In genomic region chr1:34183250-34183926, GRCm38 (mm10) we compare ENCODE assay signal across 15 mouse cellular contexts.
DNase-seq lines count a peak whose midpoint lies in the region; ATAC-seq lines count a peak whose summit lies in the region.
"Had no signal": no experiment of that assay in that cellular context is flagged by ENCODE, and none has a peak within 500 bp of the region (broad histone marks: within the 10 kb centered on the region; RNA-seq: fewer than 3 reads in every experiment).

No protein-coding gene starts in this region.

- peak overlapping the region; percentile 59 for H3K27ac ChIP-seq in hindbrain, embryonic 15.5 days (replicated peaks)
- no peak overlapping the region for H3K27ac ChIP-seq in midbrain, embryonic 16.5 days (ENCODE audit: low read length)
- H3K27ac ChIP-seq: embryonic facial prominence, embryonic 15.5 days had no signal

- DNase-seq in frontal cortex, adult 2 months (ENCODE audit: extremely low spot score in 1 of 2, low spot score in 1 of 2): no peak
- DNase-seq in gastrocnemius, adult 8-10 months (ENCODE audit: low spot score in 2 of 2): no peak
- no peak for DNase-seq in lung, postnatal 14 days
- DNase-seq in left cerebral cortex, adult 9 months (ENCODE audit: low spot score in 2 of 2): no peak
- no peak for DNase-seq in layer of hippocampus, postnatal 25 days (ENCODE audit: extremely low spot score in 1 of 2, low spot score in 1 of 2)
- DNase-seq: adrenal gland, adult 2 months; heart, adult 11 months; kidney, adult 8-10 months; kidney, postnatal 4 days; lung, adult 2 months; right cerebral cortex, postnatal 14 days had no signal

- no peak overlapping the region for H3K9ac ChIP-seq in hindbrain, embryonic 15.5 days
- H3K9ac ChIP-seq in midbrain, embryonic 16.5 days (ENCODE audit: low read depth, low read length): no peak overlapping the region
- H3K9ac ChIP-seq: embryonic facial prominence, embryonic 15.5 days had no signal

- 29% methylated on average over 12 of the region's 12 CpGs for WGBS in hindbrain, embryonic 15.5 days
- 26% methylated on average over 12 of the region's 12 CpGs for WGBS in midbrain, embryonic 16.5 days

- H3K27me3 ChIP-seq in hindbrain, embryonic 15.5 days: no peaks in the 10 kb centered on the region
- no peaks in the 10 kb centered on the region for H3K27me3 ChIP-seq in midbrain, embryonic 16.5 days (ENCODE audit: control insufficient read depth, insufficient read depth, low read depth, low read length)
- H3K27me3 ChIP-seq: embryonic facial prominence, embryonic 15.5 days had no signal

- peaks cover 16% of the 10 kb centered on the region; the same call in 1 of the 2 replicates for H3K4me1 ChIP-seq in hindbrain, embryonic 15.5 days (replicated peaks)
- peaks cover 6% of the 10 kb centered on the region; the same call in 1 of the 2 replicates for H3K4me1 ChIP-seq in midbrain, embryonic 16.5 days (ENCODE audit: control insufficient read depth, insufficient read depth, low read length)
- H3K4me1 ChIP-seq: embryonic facial prominence, embryonic 15.5 days had no signal

- H3K4me2 ChIP-seq in hindbrain, embryonic 15.5 days: no peak overlapping the region
- H3K4me2 ChIP-seq in midbrain, embryonic 16.5 days (ENCODE audit: low read length): no peak overlapping the region
- H3K4me2 ChIP-seq: embryonic facial prominence, embryonic 15.5 days had no signal

- no peaks in the 10 kb centered on the region for H3K9me3 ChIP-seq in hindbrain, embryonic 15.5 days
- no peaks in the 10 kb centered on the region for H3K9me3 ChIP-seq in midbrain, embryonic 16.5 days (replicated peaks; ENCODE audit: control insufficient read depth, low read length, poor library complexity, severe bottlenecking)
- H3K9me3 ChIP-seq: embryonic facial prominence, embryonic 15.5 days had no signal

- peaks cover 45% of the 10 kb centered on the region for H3K36me3 ChIP-seq in hindbrain, embryonic 15.5 days
- H3K36me3 ChIP-seq in midbrain, embryonic 16.5 days (ENCODE audit: control insufficient read depth, insufficient read depth, low read length): peaks cover 10% of the 10 kb centered on the region

- H3K4me3 ChIP-seq in hindbrain, embryonic 15.5 days: no peak overlapping the region
- no peak overlapping the region for H3K4me3 ChIP-seq in midbrain, embryonic 16.5 days (ENCODE audit: low read depth, low read length)
- H3K4me3 ChIP-seq: embryonic facial prominence, embryonic 15.5 days had no signal

- peak; percentile 10; the same call in 1 of the 2 replicates for ATAC-seq in frontal cortex, adult (ENCODE audit: low TSS enrichment)
- ATAC-seq in hindbrain, embryonic 15.5 days (ENCODE audit: low FRiP score, low read depth): 0 out of 2 replicates have a peak, but pooled peaks have one; percentile 36
- peak; percentile 18; the same call in 1 of the 2 replicates for ATAC-seq in midbrain, embryonic 16.5 days
